ENCODE assay signal across 15 mouse cellular contexts in the genomic region with DNA sequence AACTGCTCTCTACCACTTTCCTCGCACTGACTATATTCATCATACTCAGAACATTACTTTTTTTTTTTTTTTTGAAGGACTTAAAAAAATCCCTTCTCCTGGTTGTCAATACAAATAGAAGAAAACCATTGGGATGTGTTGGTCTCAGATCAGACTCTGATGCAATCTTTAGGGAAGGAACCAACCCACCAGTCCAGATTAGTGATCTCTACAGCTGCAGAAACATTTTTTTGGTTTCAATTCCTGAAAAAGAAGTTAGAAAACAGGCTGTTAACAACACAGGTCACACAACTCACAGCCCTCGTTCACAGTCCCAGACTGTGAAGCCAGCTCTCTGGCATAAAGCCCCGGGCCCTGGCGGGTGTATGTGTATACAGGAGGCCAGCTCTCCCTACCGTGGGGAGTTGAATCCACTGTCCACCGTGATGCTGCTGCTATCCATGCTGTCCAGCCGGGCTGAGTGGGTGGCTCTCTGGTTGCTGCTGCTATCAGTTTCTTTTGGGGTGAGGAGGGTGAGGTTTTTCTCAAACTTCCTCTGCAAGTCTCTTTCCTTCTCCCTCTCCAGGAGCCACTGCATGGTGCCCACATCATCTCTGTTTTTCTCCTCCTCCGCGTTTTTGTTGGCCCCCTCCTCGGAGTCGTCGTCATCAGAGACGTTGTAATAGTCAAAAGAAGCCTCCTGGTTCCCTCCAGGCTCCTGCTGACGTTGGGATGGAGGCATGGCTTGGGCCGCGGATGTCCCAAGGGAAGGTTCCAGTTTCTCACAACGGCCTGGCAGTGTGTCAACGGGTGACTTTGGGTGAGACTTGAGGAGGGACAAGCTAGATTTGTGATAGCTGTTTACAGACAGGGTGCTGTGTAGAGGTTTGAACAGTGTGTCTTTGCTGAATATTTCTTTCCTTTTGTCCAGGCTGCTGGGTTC.
DNase-seq lines count a peak whose midpoint lies in the region.
"Had no signal": no experiment of that assay in that cellular context is flagged by ENCODE, and none has a peak within 500 bp of the region (broad histone marks: within the 10 kb centered on the region; RNA-seq: fewer than 3 reads in every experiment).

No protein-coding gene starts in this region.

- peak; percentile 35 for DNase-seq in adrenal gland, postnatal 10 days
- no peak for DNase-seq in adrenal gland, adult 8-10 months
- peak; percentile 9 for DNase-seq in lung, postnatal 36 days
- no peak for DNase-seq in lung, postnatal 10 days
- DNase-seq in gastrocnemius, adult 8-10 months (ENCODE audit: low spot score in 2 of 2), result peak; percentile 8 to 38
- peak; percentile 21 for DNase-seq in skeletal muscle tissue, adult 2 months (ENCODE audit: low read depth, low spot score)
- no peak for DNase-seq in layer of hippocampus, postnatal 14 days (ENCODE audit: low spot score in 2 of 2)
- DNase-seq in urinary bladder, adult 18-20 months (ENCODE audit: low spot score in 2 of 2), result no peak
- DNase-seq: cerebellum, adult 18-20 months; kidney, adult 18-20 months; kidney, postnatal 36 days; layer of hippocampus, postnatal 36 days; liver, embryonic 13.5 days; right cerebral cortex, postnatal 4 days; thymus, adult 2 months had no signal

Comparison
In these comparisons a context has a peak if more than half of its experiments do, and no peak if none do; other contexts are left out.
1. DNase-seq: peak in adrenal gland, postnatal 10 days (single experiment), lung, postnatal 36 days (single experiment), gastrocnemius, adult 8-10 months (2 of 2) and skeletal muscle tissue, adult 2 months (single experiment); none in adrenal gland, adult 8-10 months (single experiment), lung, postnatal 10 days (single experiment), layer of hippocampus, postnatal 14 days (0 of 2) and urinary bladder, adult 18-20 months (0 of 2).